Mouse (Mus musculus): ENCODE data around the gene Hsfy2. TPM values are rescaled to one million over a fixed set of nuclear protein-coding genes. Genes with fewer than 3 reads are reported as not detected.
A peak's percentile ranks its signal among the peaks of the same experiment; 100 is the strongest.

Gene Hsfy2
- not detected in 2 replicates for polyA plus RNA-seq (2015; fragmentation: Nextera tagmentation; extraction: Ambion mirVana)

DNA sequence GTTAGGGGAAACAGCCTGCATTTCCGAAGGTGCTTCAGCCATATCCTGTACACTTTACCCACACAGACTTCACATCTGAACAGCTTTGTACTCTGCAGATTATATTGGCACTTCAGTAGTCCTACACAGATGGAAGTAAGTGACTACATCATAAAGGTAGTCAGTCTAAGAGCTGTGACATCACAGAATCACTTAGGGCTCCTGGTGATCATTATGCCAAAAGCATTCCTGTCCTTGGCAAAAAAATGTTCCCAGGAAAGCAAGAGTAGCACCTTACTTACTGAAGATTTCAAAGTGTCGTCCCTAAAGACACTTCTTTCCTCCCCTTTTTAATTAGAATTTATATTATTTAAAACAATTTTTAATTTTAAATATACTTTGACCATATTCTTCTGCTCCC lies at the start of gene Hsfy2:
Gene Hsfy2 (minus strand): TSS at position 101 of the 400 bp plus-strand sequence.
- no peak within 1 kb of the TSS for H3K27ac ChIP-seq (replicated peaks)
- WGBS = 87% methylated on average over 2 of the region's 2 CpGs

DNA sequence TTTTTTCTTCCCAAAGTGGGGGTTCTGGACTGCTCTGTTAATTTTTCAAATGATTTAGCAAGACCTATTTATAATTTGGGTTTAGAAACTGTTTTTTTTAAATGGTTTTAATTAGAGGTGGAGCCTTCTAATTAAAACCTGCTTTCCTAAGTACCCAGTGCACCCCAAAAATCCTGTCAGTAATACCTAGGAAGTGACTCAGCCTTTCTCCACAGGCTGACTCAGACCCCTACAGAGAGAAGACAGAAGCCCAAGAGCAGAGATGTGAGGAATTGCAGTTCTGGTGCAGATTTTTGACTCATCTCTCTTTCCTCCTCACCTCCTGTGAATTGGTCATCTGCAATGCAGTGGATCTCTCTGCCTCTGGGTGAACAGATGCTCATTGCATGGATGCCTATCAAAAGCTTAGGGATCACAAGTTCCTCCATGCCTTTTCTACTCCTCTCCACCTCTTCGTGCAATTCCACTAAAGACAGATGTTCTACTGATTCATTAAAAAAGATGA lies 47.9 kb upstream of the Hsfy2 start:
- no peaks in the 10 kb centered on the region for H3K36me3 ChIP-seq
- H3K9ac ChIP-seq = no peak overlapping the region
- ATAC-seq (ENCODE audit: insufficient number of reproducible peaks, low FRiP score, low TSS enrichment, low read depth) = no peak
- WGBS = 64% methylated on average over 1 of the region's 1 CpGs
- H3K4me2 ChIP-seq (replicated peaks) = no peak overlapping the region
- H3K9me3 ChIP-seq (replicated peaks) = no peaks in the 10 kb centered on the region
- H3K27me3 ChIP-seq = no peaks in the 10 kb centered on the region
- H3K4me3 ChIP-seq (replicated peaks) = no peak overlapping the region
- H3K4me1 ChIP-seq = no peaks in the 10 kb centered on the region
- no peak overlapping the region for H3K27ac ChIP-seq (replicated peaks)

More for the DNA sequence above, at the start of gene Hsfy2:
- no peaks in the 10 kb centered on the region for H3K36me3 ChIP-seq
- no peaks in the 10 kb centered on the region for H3K4me1 ChIP-seq
- no peak for ATAC-seq (ENCODE audit: insufficient number of reproducible peaks, low FRiP score, low TSS enrichment, low read depth)
- no peak within 1 kb of the TSS for H3K9ac ChIP-seq
- no peak within 1 kb of the TSS for H3K4me2 ChIP-seq (replicated peaks)
- H3K4me3 ChIP-seq (replicated peaks) = no peak within 1 kb of the TSS
- no peaks in the 10 kb centered on the region for H3K27me3 ChIP-seq
- H3K9me3 ChIP-seq (replicated peaks) = no peaks in the 10 kb centered on the region

DNA sequence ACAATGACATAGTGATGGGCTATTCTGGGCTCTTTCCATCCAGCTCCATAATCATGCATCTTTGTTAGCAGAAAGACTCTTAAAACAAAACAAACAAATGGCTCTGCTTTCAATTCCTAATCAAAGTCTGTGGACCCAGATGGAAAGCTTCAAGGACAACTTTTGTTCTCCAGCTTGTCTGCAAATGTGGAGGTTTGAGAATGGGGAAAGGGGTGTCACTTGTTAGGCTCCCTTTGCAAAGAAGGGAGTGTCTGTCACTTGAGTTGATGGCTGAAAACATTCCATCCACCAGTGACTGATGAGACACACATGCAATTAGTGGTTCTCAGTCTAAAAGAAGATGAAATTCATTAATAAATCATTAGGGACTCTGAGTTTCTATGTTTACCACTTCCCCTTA lies 47.3 kb upstream of the Hsfy2 start:
- no peak overlapping the region for H3K27ac ChIP-seq (replicated peaks)
- no peaks in the 10 kb centered on the region for H3K27me3 ChIP-seq
- H3K4me1 ChIP-seq = no peaks in the 10 kb centered on the region
- H3K4me2 ChIP-seq (replicated peaks) = no peak overlapping the region
- no peak overlapping the region for H3K9ac ChIP-seq
- H3K9me3 ChIP-seq (replicated peaks) = no peaks in the 10 kb centered on the region
- no peak for ATAC-seq (ENCODE audit: insufficient number of reproducible peaks, low FRiP score, low TSS enrichment, low read depth)
- no peak overlapping the region for H3K4me3 ChIP-seq (replicated peaks)
- H3K36me3 ChIP-seq = no peaks in the 10 kb centered on the region

DNA sequence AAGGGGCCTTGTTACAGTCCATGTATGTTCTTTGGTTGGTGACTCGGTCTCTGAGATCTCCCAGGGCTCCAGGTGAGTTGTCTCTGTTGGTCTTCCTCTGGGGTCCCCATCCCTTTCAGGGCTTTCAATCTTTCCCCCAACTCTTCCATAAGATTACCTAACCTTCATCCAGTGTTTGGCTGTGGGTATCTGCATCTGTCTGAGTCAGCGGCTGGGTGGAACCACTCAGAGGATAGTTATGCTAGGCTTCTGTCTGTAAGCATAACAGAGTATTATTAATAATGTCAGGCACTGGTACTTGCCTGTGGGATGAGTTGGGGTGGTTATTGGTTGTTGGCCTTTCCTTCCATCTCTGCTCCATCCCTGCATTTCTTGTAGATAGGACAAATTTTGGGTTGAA lies 44.0 kb upstream of the Hsfy2 start:
- Histone ChIP-seq H3K4me2 (replicated peaks) (no peak overlapping the region), H3K27ac (replicated peaks) (no peak overlapping the region), H3K27me3 (no peaks in the 10 kb centered on the region), H3K4me1 (no peaks in the 10 kb centered on the region), H3K36me3 (no peaks in the 10 kb centered on the region), H3K4me3 (replicated peaks) (no peak overlapping the region), H3K9ac (no peak overlapping the region), H3K9me3 (replicated peaks) (no peaks in the 10 kb centered on the region)
- WGBS = 80% methylated on average over 2 of the region's 2 CpGs
- no peak for ATAC-seq (ENCODE audit: insufficient number of reproducible peaks, low FRiP score, low TSS enrichment, low read depth)

DNA sequence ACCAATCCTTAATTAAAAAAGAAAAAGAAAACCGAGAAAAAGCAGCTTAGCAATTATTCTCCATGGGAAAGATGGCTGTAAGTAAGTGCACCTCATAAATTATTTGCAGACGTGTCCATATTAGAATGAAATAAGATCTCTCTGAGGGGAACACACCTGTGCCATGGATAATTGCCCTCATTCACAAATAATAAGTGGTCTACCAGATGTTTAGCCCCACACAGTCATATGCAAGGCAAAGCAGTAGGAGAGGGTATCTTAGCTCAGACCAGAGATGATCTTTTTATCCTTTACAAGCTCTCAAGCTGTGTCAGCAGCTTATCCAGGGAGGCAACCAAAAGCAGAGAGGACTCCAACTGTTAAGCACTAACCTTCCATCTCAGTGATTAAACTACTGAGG lies 38.0 kb upstream of the Hsfy2 start:
- no peak for ATAC-seq (ENCODE audit: insufficient number of reproducible peaks, low FRiP score, low TSS enrichment, low read depth)
- no peak overlapping the region for H3K27ac ChIP-seq (replicated peaks)
- no peaks in the 10 kb centered on the region for H3K36me3 ChIP-seq

DNA sequence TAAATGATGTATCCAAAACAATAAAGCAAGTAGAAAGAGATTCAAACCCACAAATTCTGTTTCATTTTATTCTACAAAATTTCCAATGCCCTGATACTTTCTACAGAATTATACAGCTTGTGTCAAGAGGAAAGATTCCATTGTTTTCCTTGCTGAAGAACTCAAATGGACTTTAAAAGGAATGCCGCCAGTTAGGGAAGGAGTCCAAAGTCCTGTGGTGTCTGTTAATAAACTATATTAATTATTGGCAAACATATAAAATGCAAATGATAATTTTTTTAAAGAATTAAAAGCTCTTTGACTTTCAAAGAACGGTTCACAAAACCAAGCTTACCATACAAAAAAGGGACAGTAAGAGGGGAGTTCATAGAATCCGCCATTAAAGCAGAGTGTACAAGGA lies 37.4 kb upstream of the Hsfy2 start:
- no peak overlapping the region for H3K27ac ChIP-seq (replicated peaks)
- H3K36me3 ChIP-seq = no peaks in the 10 kb centered on the region
- H3K4me1 ChIP-seq = no peaks in the 10 kb centered on the region
- 86% methylated on average over 3 of the region's 3 CpGs for WGBS
- ATAC-seq (ENCODE audit: insufficient number of reproducible peaks, low FRiP score, low TSS enrichment, low read depth) = no peak
- H3K27me3 ChIP-seq = no peaks in the 10 kb centered on the region
- no peaks in the 10 kb centered on the region for H3K9me3 ChIP-seq (replicated peaks)
- H3K9ac ChIP-seq = no peak overlapping the region
- H3K4me3 ChIP-seq (replicated peaks) = no peak overlapping the region
- H3K4me2 ChIP-seq (replicated peaks) = no peak overlapping the region

More for the DNA sequence above, 38.0 kb upstream of the Hsfy2 start:
- H3K4me1 ChIP-seq = no peaks in the 10 kb centered on the region
- no peaks in the 10 kb centered on the region for H3K9me3 ChIP-seq (replicated peaks)
- no peak overlapping the region for H3K4me2 ChIP-seq (replicated peaks)
- H3K27me3 ChIP-seq = no peaks in the 10 kb centered on the region
- no peak overlapping the region for H3K4me3 ChIP-seq (replicated peaks)
- H3K9ac ChIP-seq = no peak overlapping the region
- 24% methylated on average over 2 of the region's 2 CpGs for WGBS

DNA sequence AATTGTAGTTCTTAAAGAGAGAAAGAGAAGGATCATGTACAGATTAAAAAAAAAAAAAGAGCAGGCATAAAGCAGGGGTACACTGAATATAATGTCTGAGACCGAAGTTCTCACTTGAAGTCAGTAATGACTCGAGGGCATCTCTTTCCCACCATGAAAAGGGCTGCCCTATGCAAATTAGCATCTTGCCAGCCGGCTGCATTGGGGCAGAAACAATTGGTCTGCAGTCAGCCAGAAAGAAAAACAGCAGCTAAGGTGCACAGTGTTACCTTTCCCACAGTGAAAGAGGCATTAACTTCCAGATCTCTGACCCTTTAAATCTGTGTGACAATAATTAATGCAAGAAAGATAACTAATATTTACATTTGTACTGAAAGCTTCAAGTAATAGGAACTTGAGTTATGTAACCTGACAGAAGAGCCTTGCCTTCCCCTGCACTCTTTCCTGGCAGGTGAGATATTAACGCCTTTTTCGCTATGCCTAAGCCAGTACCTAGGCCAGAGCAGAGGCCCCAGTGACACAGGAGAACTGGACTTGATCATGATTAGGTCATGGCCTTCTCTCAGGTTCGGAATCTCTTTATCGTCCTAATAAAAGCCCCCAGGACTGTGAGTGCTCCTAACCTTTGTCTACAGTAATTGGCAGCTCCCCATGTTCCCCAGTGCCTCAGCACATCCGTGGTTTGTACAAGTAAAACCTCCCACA lies 34.2 kb upstream of the Hsfy2 start:
- Histone ChIP-seq H3K9ac (no peak overlapping the region), H3K27ac (replicated peaks) (no peak overlapping the region), H3K4me3 (replicated peaks) (no peak overlapping the region), H3K36me3 (no peaks in the 10 kb centered on the region), H3K4me2 (replicated peaks) (no peak overlapping the region), H3K4me1 (no peaks in the 10 kb centered on the region), H3K27me3 (no peaks in the 10 kb centered on the region), H3K9me3 (replicated peaks) (no peaks in the 10 kb centered on the region)
- no peak for ATAC-seq (ENCODE audit: insufficient number of reproducible peaks, low FRiP score, low TSS enrichment, low read depth)
- WGBS = 42% methylated on average over 8 of the region's 8 CpGs

DNA sequence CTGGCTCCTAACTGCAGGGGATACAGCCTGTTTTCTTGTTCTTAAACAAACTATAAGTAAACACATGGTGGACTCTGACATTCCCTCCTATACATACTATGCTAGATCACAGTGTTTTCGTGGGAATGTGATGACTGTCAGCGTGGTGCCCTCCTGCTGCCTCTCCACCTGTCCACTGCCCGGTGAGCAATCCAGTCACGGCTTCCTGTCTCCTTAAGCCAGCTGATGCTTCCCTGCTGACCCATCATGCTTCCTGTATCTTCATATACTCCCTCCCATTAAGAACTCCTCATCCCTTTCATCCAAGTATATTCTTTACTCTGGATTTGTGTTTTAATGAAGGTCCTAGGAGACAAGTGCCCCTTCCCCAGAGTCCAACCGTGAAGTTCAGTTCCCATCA lies 33.3 kb upstream of the Hsfy2 start:
- Histone ChIP-seq H3K4me2 (replicated peaks) (no peak overlapping the region), H3K4me1 (no peaks in the 10 kb centered on the region), H3K27ac (replicated peaks) (no peak overlapping the region), H3K9me3 (replicated peaks) (no peaks in the 10 kb centered on the region), H3K4me3 (replicated peaks) (no peak overlapping the region), H3K36me3 (no peaks in the 10 kb centered on the region), H3K9ac (no peak overlapping the region), H3K27me3 (no peaks in the 10 kb centered on the region)
- 80% methylated on average over 5 of the region's 5 CpGs for WGBS
- ATAC-seq (ENCODE audit: insufficient number of reproducible peaks, low FRiP score, low TSS enrichment, low read depth) = no peak

DNA sequence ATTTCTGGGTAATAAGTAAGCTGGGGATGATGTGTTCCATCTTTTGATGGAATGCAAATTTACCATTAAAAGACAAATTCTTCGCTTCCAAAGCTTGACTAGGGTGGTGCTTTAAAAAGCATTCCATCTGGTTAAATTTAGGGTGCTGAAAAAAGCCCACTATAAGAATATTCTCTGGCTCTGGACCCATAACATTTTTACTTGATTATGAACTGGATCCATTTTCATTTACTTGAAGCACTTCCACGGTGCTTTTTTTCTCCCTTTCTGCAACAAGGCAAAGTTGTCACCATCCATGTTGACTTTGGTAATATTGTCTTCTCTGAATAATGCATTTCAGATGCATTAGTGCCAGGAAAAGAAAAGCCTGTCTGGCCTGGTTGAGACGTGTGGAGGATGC lies 27.4 kb upstream of the Hsfy2 start:
- ATAC-seq (ENCODE audit: insufficient number of reproducible peaks, low FRiP score, low TSS enrichment, low read depth) = 0 out of 2 replicates have a peak, but pooled peaks have one; percentile 19
- Histone ChIP-seq H3K4me1 (peaks cover 2% of the 10 kb centered on the region; the same call in 1 of the 2 replicates), H3K9me3 (replicated peaks) (no peaks in the 10 kb centered on the region), H3K27me3 (no peaks in the 10 kb centered on the region), H3K4me3 (replicated peaks) (no peak overlapping the region), H3K9ac (no peak overlapping the region), H3K27ac (replicated peaks) (no peak overlapping the region), H3K36me3 (no peaks in the 10 kb centered on the region), H3K4me2 (replicated peaks) (no peak overlapping the region)
- 34% methylated on average over 3 of the region's 3 CpGs for WGBS

DNA sequence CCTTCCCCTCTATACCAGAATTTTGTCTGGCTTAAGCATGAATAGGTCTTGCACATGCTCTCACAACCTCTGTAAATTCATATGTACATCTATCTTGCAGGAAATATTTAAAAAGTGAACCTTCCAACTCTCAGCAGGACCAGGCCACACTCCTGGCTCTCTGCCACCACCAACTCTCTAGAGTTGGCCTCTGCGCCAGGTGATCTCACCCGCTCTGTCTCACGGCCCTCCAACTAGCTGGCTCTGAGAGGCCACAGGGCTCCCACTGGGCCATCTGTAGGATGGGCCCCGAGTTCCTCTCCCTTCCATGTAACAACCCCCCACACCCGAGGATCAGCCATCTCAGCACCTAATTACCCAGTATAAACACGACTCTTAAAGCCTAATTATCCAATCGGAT lies 10.4 kb downstream of the Hsfy2 start:
- no peak overlapping the region for H3K9ac ChIP-seq
- no peak for ATAC-seq (ENCODE audit: insufficient number of reproducible peaks, low FRiP score, low TSS enrichment, low read depth)
- WGBS = 77% methylated on average over 7 of the region's 7 CpGs

DNA sequence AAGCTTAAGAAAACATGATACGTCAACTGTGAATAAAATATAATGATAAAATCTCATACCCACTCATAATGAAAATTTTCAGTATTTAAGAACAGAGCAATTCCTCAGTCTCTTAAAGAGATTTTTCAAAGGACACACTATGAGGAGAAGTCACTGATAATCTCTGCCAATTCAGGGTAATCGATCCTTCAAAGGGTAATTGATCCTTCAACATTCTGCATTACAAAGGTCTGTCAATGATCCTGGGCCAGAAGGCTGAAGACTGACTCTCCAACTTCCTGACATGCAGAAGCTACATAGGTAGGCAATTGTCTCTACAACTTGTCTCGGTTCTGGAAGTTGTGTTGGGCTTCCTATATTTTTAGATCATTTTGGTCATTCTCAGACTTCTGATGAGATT lies 12.9 kb downstream of the Hsfy2 start:
- no peak overlapping the region for H3K4me3 ChIP-seq (replicated peaks)
- ATAC-seq (ENCODE audit: insufficient number of reproducible peaks, low FRiP score, low TSS enrichment, low read depth) = no peak
- no peak overlapping the region for H3K4me2 ChIP-seq (replicated peaks)
- H3K9me3 ChIP-seq (replicated peaks) = no peaks in the 10 kb centered on the region
- no peak overlapping the region for H3K9ac ChIP-seq
- WGBS = 82% methylated on average over 3 of the region's 3 CpGs
- no peaks in the 10 kb centered on the region for H3K36me3 ChIP-seq
- H3K27ac ChIP-seq (replicated peaks) = no peak overlapping the region
- no peaks in the 10 kb centered on the region for H3K4me1 ChIP-seq
- H3K27me3 ChIP-seq = no peaks in the 10 kb centered on the region

More for the DNA sequence above, 10.4 kb downstream of the Hsfy2 start:
- Histone ChIP-seq H3K4me2 (replicated peaks) (no peak overlapping the region), H3K27ac (replicated peaks) (no peak overlapping the region), H3K4me1 (no peaks in the 10 kb centered on the region), H3K9me3 (replicated peaks) (no peaks in the 10 kb centered on the region), H3K36me3 (no peaks in the 10 kb centered on the region), H3K4me3 (replicated peaks) (no peak overlapping the region), H3K27me3 (no peaks in the 10 kb centered on the region)

DNA sequence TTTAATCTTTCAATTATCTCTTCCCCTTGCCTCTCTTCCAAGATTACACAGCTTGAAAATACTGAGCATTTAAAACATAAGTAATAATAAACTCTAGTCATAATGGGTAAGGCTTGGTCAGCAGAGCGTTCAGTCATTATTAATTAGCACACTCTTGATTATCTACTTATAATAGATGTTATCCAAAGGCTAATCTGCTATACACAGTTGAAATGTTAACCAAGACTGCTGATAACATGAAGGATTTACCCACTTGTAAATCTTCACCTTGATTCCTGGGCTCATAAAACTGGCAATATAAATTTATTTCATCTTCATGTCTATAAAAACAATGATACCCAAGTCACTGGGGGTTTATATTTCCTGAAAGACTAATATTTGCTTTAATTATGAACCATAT lies 24.9 kb downstream of the Hsfy2 start:
- H3K4me1 ChIP-seq = no peaks in the 10 kb centered on the region
- no peaks in the 10 kb centered on the region for H3K9me3 ChIP-seq (replicated peaks)
- H3K27me3 ChIP-seq = no peaks in the 10 kb centered on the region
- WGBS = 82% methylated on average over 1 of the region's 1 CpGs
- H3K4me2 ChIP-seq (replicated peaks) = no peak overlapping the region
- no peak for ATAC-seq (ENCODE audit: insufficient number of reproducible peaks, low FRiP score, low TSS enrichment, low read depth)
- no peaks in the 10 kb centered on the region for H3K36me3 ChIP-seq
- no peak overlapping the region for H3K27ac ChIP-seq (replicated peaks)
- H3K4me3 ChIP-seq (replicated peaks) = no peak overlapping the region
- H3K9ac ChIP-seq = no peak overlapping the region
